Mouse (Mus musculus): ENCODE measurements around the gene Sln. TPM values are rescaled to one million over a fixed set of nuclear protein-coding genes. Genes with fewer than 3 reads are reported as not detected.
A peak's percentile ranks its signal among the peaks of the same experiment; 100 is the strongest.

The Sln gene
- total and polyA plus RNA-seq, 3 experiments: not detected

DNA sequence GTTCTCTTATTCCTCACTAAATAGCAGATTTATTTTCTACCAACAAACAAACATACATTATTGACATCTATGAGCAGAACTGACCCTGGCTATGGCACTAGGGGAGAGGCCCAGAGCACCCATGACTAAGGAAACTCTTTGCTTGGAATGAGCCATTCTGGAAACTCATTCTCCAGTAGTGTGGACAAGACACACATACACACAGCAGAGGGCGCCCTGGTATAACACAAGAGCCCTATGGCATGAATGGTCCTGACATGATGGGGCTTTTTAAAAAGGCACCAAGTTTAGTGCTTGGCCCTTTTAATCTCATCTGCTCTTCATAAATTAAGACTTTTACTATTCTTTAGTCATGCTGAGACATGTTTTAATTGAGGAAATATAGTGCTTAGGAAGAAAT lies 40.1 kb downstream of the Sln start:
- in situ Hi-C loops (cut with MboI; ENCODE audit: low pct_ligation_motif_present, low pct_unique_long_range_greater_than_20kb, low sequenced_read_pairs) (no loop called here), dilution Hi-C loops (cut with MboI; ENCODE audit: extremely low pct_ligation_motif_present, extremely low pct_unique_long_range_greater_than_20kb, low sequenced_read_pairs) (no loop called here)
- H3K9me3 ChIP-seq (replicated peaks; ENCODE audit: low read length): peaks cover 13% of the 10 kb centered on the region
- DNase-seq (ENCODE audit: extremely low read depth): peak; percentile 62
- H3K36me3 ChIP-seq (replicated peaks in 1 of 2; ENCODE audit: control insufficient read depth in 1 of 2, insufficient read depth in 1 of 2, low read length in 1 of 2): no peaks in the 10 kb centered on the region
- no peaks in the 10 kb centered on the region; a peak in 1 of 4 replicates for H3K4me1 ChIP-seq (ENCODE audit: control insufficient read depth in 1 of 2, insufficient read depth in 2 of 2)
- H3K9ac ChIP-seq (ENCODE audit: insufficient read depth, low read depth): no peak overlapping the region
- H3K4me3 ChIP-seq (replicated peaks in 1 of 3; ENCODE audit: low read depth in 2 of 3, low read length in 2 of 3, poor library complexity in 1 of 3): no peak overlapping the region
- 0 out of 2 replicates have a peak, but pooled peaks have one; percentile 23 for TF ChIP-seq SIN3A (IDR thresholded peaks at IDR 0.05; ENCODE audit: low read length)
- no peak for TF ChIP-seq ETS1 (conservative IDR thresholded peaks at IDR 0.05; ENCODE audit: low read depth, low read length)
- TF ChIP-seq NRF1 (IDR thresholded peaks at IDR 0.05; ENCODE audit: low read depth, low read length): no peak
- 0 out of 2 replicates have a peak, but pooled peaks have one; percentile 22 for TF ChIP-seq IRF4 (IDR thresholded peaks at IDR 0.05; ENCODE audit: low read depth, low read length)
- peak; percentile 33; the same call in 1 of the 2 replicates for TF ChIP-seq NELFE (IDR thresholded peaks at IDR 0.05; ENCODE audit: low read depth, low read length)
- TF ChIP-seq CTCF (conservative IDR thresholded peaks at IDR 0.05 in 1 of 2, IDR thresholded peaks at IDR 0.05 in 1 of 2; ENCODE audit: low read depth in 2 of 2, low read length in 2 of 2): peak; percentile 20 to 91; a peak in 2 of 4 replicates
- TF ChIP-seq RAD21 (IDR thresholded peaks at IDR 0.05; ENCODE audit: low read depth, low read length): peak; percentile 93
- no peak for TF ChIP-seq MYC (IDR thresholded peaks at IDR 0.05; ENCODE audit: low read depth, low read length)
- TF ChIP-seq JUND (conservative IDR thresholded peaks at IDR 0.05; ENCODE audit: low read depth, low read length): no peak
- TF ChIP-seq SMC3 (IDR thresholded peaks at IDR 0.05; ENCODE audit: low read depth, low read length): peak; percentile 85
- no peak for TF ChIP-seq CHD1 (IDR thresholded peaks at IDR 0.05; ENCODE audit: low read depth, low read length)
- peak; percentile 37 for TF ChIP-seq ZC3H11A (IDR thresholded peaks at IDR 0.05; ENCODE audit: low read depth, low read length)
- no peak overlapping the region for H3K27ac ChIP-seq (ENCODE audit: insufficient read depth, low read depth)
- H3K4me2 ChIP-seq (ENCODE audit: insufficient read depth, low read depth, poor library complexity, severe bottlenecking): no peak overlapping the region
- no peaks in the 10 kb centered on the region for H3K79me2 ChIP-seq (replicated peaks; ENCODE audit: control insufficient read depth, extremely low read depth, insufficient read depth, poor library complexity, severe bottlenecking)
- H3K27me3 ChIP-seq (replicated peaks): no peaks in the 10 kb centered on the region

DNA sequence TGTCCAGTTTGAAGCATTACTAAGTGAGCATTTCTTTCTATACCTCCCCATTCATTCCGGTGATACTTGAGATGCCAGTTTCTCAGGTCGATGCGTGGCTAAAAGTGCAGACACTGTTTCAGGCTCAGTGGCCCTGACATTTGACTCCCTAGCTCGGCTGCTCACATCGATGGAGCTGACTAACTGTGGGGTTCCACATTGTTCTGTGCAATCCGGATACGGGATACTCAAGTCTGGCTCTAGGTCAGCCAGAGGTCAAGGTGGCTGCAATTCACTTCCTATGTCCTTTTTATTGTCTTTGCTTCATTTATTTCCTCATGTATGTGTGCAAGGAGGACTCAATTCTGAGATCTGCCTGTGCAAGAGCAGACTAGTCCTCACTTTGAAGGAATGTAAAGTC lies 45.9 kb downstream of the Sln start:
- no peak overlapping the region for H3K4me2 ChIP-seq (ENCODE audit: insufficient read depth, low read depth, poor library complexity, severe bottlenecking)
- H3K79me2 ChIP-seq (replicated peaks; ENCODE audit: control insufficient read depth, extremely low read depth, insufficient read depth, poor library complexity, severe bottlenecking): no peaks in the 10 kb centered on the region
- no peak for DNase-seq (ENCODE audit: extremely low read depth)
- no peaks in the 10 kb centered on the region for H3K27me3 ChIP-seq (replicated peaks)
- H3K27ac ChIP-seq (ENCODE audit: insufficient read depth, low read depth): no peak overlapping the region
- H3K4me3 ChIP-seq (replicated peaks in 1 of 3; ENCODE audit: low read depth in 2 of 3, low read length in 2 of 3, poor library complexity in 1 of 3): no peak overlapping the region
- TF ChIP-seq CHD2 (IDR thresholded peaks at IDR 0.05; ENCODE audit: low read length): no peak
- TF ChIP-seq KAT2A (IDR thresholded peaks at IDR 0.05; ENCODE audit: insufficient replicate concordance, low read length): no peak
- no peak for TF ChIP-seq USF2 (conservative IDR thresholded peaks at IDR 0.05; ENCODE audit: low read depth, low read length)
- no peak for TF ChIP-seq ZNF384 (IDR thresholded peaks at IDR 0.05; ENCODE audit: low read depth, low read length)
- no peak for TF ChIP-seq ELF1 (IDR thresholded peaks at IDR 0.05; ENCODE audit: low read depth, low read length)
- TF ChIP-seq SIN3A (IDR thresholded peaks at IDR 0.05; ENCODE audit: low read length): no peak
- TF ChIP-seq MAZ (IDR thresholded peaks at IDR 0.05; ENCODE audit: low read depth, low read length): no peak
- no peak for TF ChIP-seq EP300 (IDR thresholded peaks at IDR 0.05; ENCODE audit: low read length)
- no peak for TF ChIP-seq MYC (IDR thresholded peaks at IDR 0.05; ENCODE audit: low read depth, low read length)
- dilution Hi-C loops (cut with MboI; ENCODE audit: extremely low pct_ligation_motif_present, extremely low pct_unique_long_range_greater_than_20kb, low sequenced_read_pairs): no loop called here
- H3K4me1 ChIP-seq (ENCODE audit: control insufficient read depth in 1 of 2, insufficient read depth in 2 of 2): no peaks in the 10 kb centered on the region; a peak in 1 of 4 replicates
- in situ Hi-C loops (cut with MboI; ENCODE audit: low pct_ligation_motif_present, low pct_unique_long_range_greater_than_20kb, low sequenced_read_pairs): no loop called here
- no peak overlapping the region for H3K9ac ChIP-seq (ENCODE audit: insufficient read depth, low read depth)
- peaks cover 13% of the 10 kb centered on the region for H3K9me3 ChIP-seq (replicated peaks; ENCODE audit: low read length)
- no peaks in the 10 kb centered on the region for H3K36me3 ChIP-seq (replicated peaks in 1 of 2; ENCODE audit: control insufficient read depth in 1 of 2, insufficient read depth in 1 of 2, low read length in 1 of 2)

Measured in CH12.LX (cell line).